Mouse (Mus musculus) T-helper 1 cell (primary cell): Measurements from ENCODE around the gene Suox.
"Not testable (repeated sequence)": the region's sequence is repeated elsewhere in the genome, so short reads cannot be mapped to it uniquely, and the experiment has no call there.

ENCODE experiments used
- in situ Hi-C: fragments of 300-600 bp; cut with MboI, MseI; formaldehyde crosslinking; loops from one replicate; pipeline ENCODE4 v1.15.1; 2025; ENCODE audit warnings: high pct_unique_total_duplicates

Suox gene

GRCm38 (mm10) chr10:128664808-128665207 is 9.1 kb downstream of the Suox start:
- in situ Hi-C loops = no loop called here

GRCm38 (mm10) chr10:128663441-128664220 is 10.2 kb downstream of the Suox start:
- in situ Hi-C loops = no loop called here

- in situ Hi-C loops = no loop called here
Observed at GRCm38 (mm10) chr10:128662465-128662864, 11.4 kb downstream of the Suox start.

- in situ Hi-C loops = no loop called here
Observed at GRCm38 (mm10) chr10:128659490-128659889, 14.4 kb downstream of the Suox start.

GRCm38 (mm10) chr10:128657844-128658243 is 16.0 kb downstream of the Suox start:
- in situ Hi-C loops = no loop called here

- in situ Hi-C loops = no loop called here
Observed at GRCm38 (mm10) chr10:128656731-128657130, 17.1 kb downstream of the Suox start.

GRCm38 (mm10) chr10:128655254-128655653 is 18.6 kb downstream of the Suox start:
- in situ Hi-C loops = no loop called here

GRCm38 (mm10) chr10:128653866-128654265 is 20.0 kb downstream of the Suox start:
- in situ Hi-C loops = no loop called here

- in situ Hi-C loops = no loop called here
Observed at GRCm38 (mm10) chr10:128646139-128647089, 27.5 kb downstream of the Suox start.

GRCm38 (mm10) chr10:128645111-128646011 is 28.5 kb downstream of the Suox start, which contains the start of gene Ikzf4:
Ikzf4 (minus strand) TSS chr10:128645991.
- in situ Hi-C loops = no loop called here

GRCm38 (mm10) chr10:128642749-128643148 is 31.1 kb downstream of the Suox start:
- in situ Hi-C loops = no loop called here

GRCm38 (mm10) chr10:128641871-128642270 is 32.0 kb downstream of the Suox start:
- in situ Hi-C loops = no loop called here

GRCm38 (mm10) chr10:128640891-128641290 is 33.0 kb downstream of the Suox start:
- in situ Hi-C loops = no loop called here

GRCm38 (mm10) chr10:128639999-128640398 is 33.9 kb downstream of the Suox start:
- in situ Hi-C loops = no loop called here

- in situ Hi-C loops = no loop called here
Observed at GRCm38 (mm10) chr10:128637011-128637410, 36.9 kb downstream of the Suox start.

GRCm38 (mm10) chr10:128636561-128636960 is 37.3 kb downstream of the Suox start:
- in situ Hi-C loops = no loop called here

- in situ Hi-C loops = no loop called here
Observed at GRCm38 (mm10) chr10:128635697-128636096, 38.2 kb downstream of the Suox start.

- in situ Hi-C loops = no loop called here
Observed at GRCm38 (mm10) chr10:128631571-128631970, 42.3 kb downstream of the Suox start.

- in situ Hi-C loops = not testable (repeated sequence)
Observed at GRCm38 (mm10) chr10:128630306-128630705, 43.6 kb downstream of the Suox start.

GRCm38 (mm10) chr10:128629746-128630145 is 44.1 kb downstream of the Suox start:
- in situ Hi-C loops = loop anchor here (5.0 kb wide), 1 partner anchor 43 kb away; the partner anchor contains the start of gene Suox
